In the genomic region with DNA sequence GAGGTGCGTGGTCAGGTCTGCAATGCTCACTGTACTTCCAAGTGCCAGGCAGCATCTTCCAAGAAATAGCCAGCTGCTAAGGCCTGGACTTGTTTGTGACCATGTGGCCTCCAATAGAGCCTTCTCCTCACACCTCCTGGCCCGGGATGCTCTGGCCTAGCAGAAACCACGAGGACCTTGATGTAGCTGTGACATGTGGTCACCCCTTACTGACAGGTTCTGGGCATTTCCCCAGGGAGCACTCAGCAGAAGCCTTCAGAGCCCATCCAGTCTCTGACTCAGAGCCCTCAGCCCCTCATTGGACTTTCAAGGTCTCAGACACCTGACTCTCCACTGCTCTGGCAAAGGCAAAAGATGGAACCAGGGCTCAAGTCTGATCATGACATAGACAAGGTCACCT, we compare ENCODE assay signal across 32 mouse cellular contexts. TPM values are rescaled to one million over a fixed set of nuclear protein-coding genes. Genes with fewer than 3 reads are reported as not detected.
DNase-seq lines count a peak whose midpoint lies in the region; ATAC-seq and TF ChIP-seq lines count a peak whose summit lies in the region.
"Had no signal": no experiment of that assay in that cellular context is flagged by ENCODE, and none has a peak within 500 bp of the region (broad histone marks: within the 10 kb centered on the region; RNA-seq: fewer than 3 reads in every experiment).

No protein-coding gene starts in this region.

- peaks cover 72% of the 10 kb centered on the region for H3K4me1 ChIP-seq in liver, embryonic 12.5 days
- H3K4me1 ChIP-seq in liver, embryonic 11.5 days (replicated peaks; ENCODE audit: control insufficient read depth, insufficient read depth, low read length): peaks cover 22% of the 10 kb centered on the region
- H3K4me1 ChIP-seq in E14TG2a.4 (replicated peaks; ENCODE audit: low read depth, low read length): peaks cover 76% of the 10 kb centered on the region
- peaks cover 65% of the 10 kb centered on the region for H3K4me1 ChIP-seq in liver, embryonic 15.5 days (replicated peaks)
- H3K4me1 ChIP-seq: embryonic facial prominence, embryonic 12.5 days; hindbrain, embryonic 10.5 days; hindbrain, embryonic 15.5 days; lung, embryonic 15.5 days; midbrain, embryonic 10.5 days; neural tube, embryonic 13.5 days had no signal

- peaks cover 42% of the 10 kb centered on the region for H3K36me3 ChIP-seq in liver, embryonic 12.5 days
- H3K36me3 ChIP-seq in liver, embryonic 11.5 days (ENCODE audit: control insufficient read depth, insufficient read depth, low read length): peaks cover 16% of the 10 kb centered on the region; the same call in 1 of the 2 replicates
- H3K36me3 ChIP-seq in E14TG2a.4 (ENCODE audit: insufficient read depth, low read length): peaks cover 45% of the 10 kb centered on the region
- H3K36me3 ChIP-seq in liver, embryonic 15.5 days (replicated peaks): peaks cover 35% of the 10 kb centered on the region

- H3K4me3 ChIP-seq in liver, embryonic 12.5 days: no peak overlapping the region
- no peak overlapping the region for H3K4me3 ChIP-seq in liver, embryonic 11.5 days (ENCODE audit: low read depth, low read length)
- H3K4me3 ChIP-seq in E14TG2a.4 (replicated peaks; ENCODE audit: low read length): peak overlapping the region; percentile 49
- no peak overlapping the region for H3K4me3 ChIP-seq in liver, embryonic 15.5 days (replicated peaks)
- H3K4me3 ChIP-seq: embryonic facial prominence, embryonic 12.5 days; heart, embryonic 13.5 days; hindbrain, embryonic 10.5 days; hindbrain, embryonic 15.5 days; lung, embryonic 15.5 days; midbrain, embryonic 10.5 days; neural tube, embryonic 13.5 days had no signal

- peak overlapping the region; percentile 73 for H3K27ac ChIP-seq in liver, embryonic 12.5 days
- H3K27ac ChIP-seq in liver, embryonic 11.5 days (ENCODE audit: low read depth, low read length): no peak overlapping the region
- H3K27ac ChIP-seq in liver, embryonic 15.5 days (replicated peaks): 0 out of 2 replicates have a peak overlapping the region, but pooled peaks have one; percentile 12
- H3K27ac ChIP-seq: embryonic facial prominence, embryonic 12.5 days; heart, embryonic 13.5 days; hindbrain, embryonic 10.5 days; hindbrain, embryonic 15.5 days; lung, embryonic 15.5 days; midbrain, embryonic 10.5 days; neural tube, embryonic 13.5 days had no signal

- no peak for ATAC-seq in liver, embryonic 12.5 days
- no peak for ATAC-seq in liver, embryonic 11.5 days (replicated peaks; ENCODE audit: low FRiP score)
- no peak for ATAC-seq in liver, embryonic 15.5 days (ENCODE audit: insufficient read depth)
- ATAC-seq in granulocyte monocyte progenitor cell, adult 5-6 weeks (replicated peaks; ENCODE audit: poor library complexity, severe bottlenecking): no peak
- ATAC-seq: CD4-positive, CD25-positive, alpha-beta regulatory T cell, adult 4 months; forebrain, embryonic 14.5 days had no signal

- no peaks in the 10 kb centered on the region for H3K27me3 ChIP-seq in liver, embryonic 12.5 days (replicated peaks)
- H3K27me3 ChIP-seq in liver, embryonic 11.5 days (replicated peaks; ENCODE audit: control insufficient read depth, insufficient read depth, low read length): no peaks in the 10 kb centered on the region
- no peaks in the 10 kb centered on the region for H3K27me3 ChIP-seq in E14TG2a.4 (ENCODE audit: insufficient read depth, low read length)
- no peaks in the 10 kb centered on the region for H3K27me3 ChIP-seq in liver, embryonic 15.5 days
- H3K27me3 ChIP-seq: embryonic facial prominence, embryonic 12.5 days; heart, embryonic 13.5 days; hindbrain, embryonic 15.5 days; lung, embryonic 15.5 days; neural tube, embryonic 13.5 days had no signal

- no peaks in the 10 kb centered on the region for H3K9me3 ChIP-seq in liver, embryonic 12.5 days (replicated peaks)
- H3K9me3 ChIP-seq in liver, embryonic 11.5 days (ENCODE audit: control insufficient read depth, low read length): no peaks in the 10 kb centered on the region
- no peaks in the 10 kb centered on the region for H3K9me3 ChIP-seq in E14TG2a.4 (ENCODE audit: low read length)
- H3K9me3 ChIP-seq in liver, embryonic 15.5 days (replicated peaks): no peaks in the 10 kb centered on the region
- H3K9me3 ChIP-seq: embryonic facial prominence, embryonic 12.5 days; heart, embryonic 13.5 days; hindbrain, embryonic 15.5 days; lung, embryonic 15.5 days; midbrain, embryonic 10.5 days; neural tube, embryonic 13.5 days had no signal

- no peak overlapping the region for H3K4me2 ChIP-seq in liver, embryonic 12.5 days
- no peak overlapping the region for H3K4me2 ChIP-seq in liver, embryonic 11.5 days
- H3K4me2 ChIP-seq in liver, embryonic 15.5 days: no peak overlapping the region
- H3K4me2 ChIP-seq: embryonic facial prominence, embryonic 12.5 days; heart, embryonic 13.5 days; hindbrain, embryonic 15.5 days; lung, embryonic 15.5 days; neural tube, embryonic 13.5 days had no signal

- DNase-seq in adrenal gland, adult 8-10 months: peak; percentile 75
- no peak for DNase-seq in adrenal gland, postnatal 25 days
- DNase-seq in liver, embryonic 11.5 days (ENCODE audit: low spot score): no peak
- DNase-seq: cerebellum, adult 11 months; cerebellum, adult 9-10 months; cerebellum, postnatal 36 days; embryo, embryonic 11 days; gastrocnemius, postnatal 25 days; heart, postnatal 10 days; kidney, adult 18-20 months; kidney, postnatal 36 days; layer of hippocampus, postnatal 36 days; right cerebral cortex, postnatal 4 days; thymus, adult 2 months; thymus, postnatal 4 days had no signal

- H3K9ac ChIP-seq in liver, embryonic 12.5 days: no peak overlapping the region; the same call in 1 of the 2 replicates
- H3K9ac ChIP-seq in liver, embryonic 11.5 days (ENCODE audit: low read depth, low read length): no peak overlapping the region
- no peak overlapping the region for H3K9ac ChIP-seq in liver, embryonic 15.5 days
- H3K9ac ChIP-seq: embryonic facial prominence, embryonic 12.5 days; heart, embryonic 13.5 days; hindbrain, embryonic 15.5 days; lung, embryonic 15.5 days; neural tube, embryonic 13.5 days had no signal

- 70% methylated on average over 3 of the region's 3 CpGs for WGBS in liver, embryonic 12.5 days (ENCODE audit: insufficient replicate concordance)
- WGBS in liver, embryonic 11.5 days: 78% methylated on average over 3 of the region's 3 CpGs
- WGBS in liver, embryonic 15.5 days (ENCODE audit: insufficient replicate concordance): 69% methylated on average over 3 of the region's 3 CpGs

- TF ChIP-seq CTCF in E14TG2a.4 (conservative IDR thresholded peaks at IDR 0.05; ENCODE audit: low read length): no peak

RNA-seq across cellular contexts. Expression of a gene that starts 16.9 kb away (rescaled TPM):
- total RNA-seq in adrenal gland, adult 8-10 months (2022): 10 to 100 TPM; 32.4 to 41.5 (median 33.7) TPM
- 26.9 and 30.6 TPM in 2 replicates for total RNA-seq in adrenal gland, postnatal 25 days (2021)
- 22.1 and 23.3 TPM in 2 replicates for polyA plus RNA-seq in liver, embryonic 12.5 days (2016; fragmentation: Nextera tagmentation; extraction: Ambion mirVana)
- 31.6 and 33.9 TPM in 2 replicates for polyA plus RNA-seq in liver, embryonic 11.5 days (2014; fragmentation: Nextera tagmentation; extraction: Ambion mirVana)
- polyA plus RNA-seq in liver, embryonic 15.5 days (2015; fragmentation: Nextera tagmentation; extraction: Ambion mirVana): 15.3 and 16.0 TPM in 2 replicates
- 20.7 and 35.1 TPM in 2 replicates for total RNA-seq in granulocyte monocyte progenitor cell, adult 5-6 weeks (2014; fragmentation: Nextera tagmentation)
- total RNA-seq in granulocyte monocyte progenitor cell, adult 5-6 weeks (2017): 14.6 and 18.3 TPM in 2 replicates

RNA-seq across cellular contexts. Expression of a gene that starts 26.5 kb away (rescaled TPM):
- total RNA-seq in adrenal gland, adult 8-10 months (2022): 10 to 100 TPM; 44.8 to 70.6 (median 59.1) TPM
- total RNA-seq in adrenal gland, postnatal 25 days (2021): 47.4 and 61.4 TPM in 2 replicates
- 61.1 and 61.5 TPM in 2 replicates for polyA plus RNA-seq in liver, embryonic 12.5 days (2016; fragmentation: Nextera tagmentation; extraction: Ambion mirVana)
- polyA plus RNA-seq in liver, embryonic 11.5 days (2014; fragmentation: Nextera tagmentation; extraction: Ambion mirVana): 85.9 and 87.5 TPM in 2 replicates
- 41.2 and 42.4 TPM in 2 replicates for polyA plus RNA-seq in liver, embryonic 15.5 days (2015; fragmentation: Nextera tagmentation; extraction: Ambion mirVana)
- total RNA-seq in granulocyte monocyte progenitor cell, adult 5-6 weeks (2014; fragmentation: Nextera tagmentation): 60.7 and 70.5 TPM in 2 replicates
- total RNA-seq in granulocyte monocyte progenitor cell, adult 5-6 weeks (2017): 52.8 and 63.3 TPM in 2 replicates

RNA-seq across cellular contexts. Expression of a gene that starts 32.7 kb away (rescaled TPM):
- 10 to 100 TPM in 2 of 4 experiments, 1 to 10 TPM in 2; 5.7 to 15.2 (median 8.2) TPM for total RNA-seq in adrenal gland, adult 8-10 months (2022)
- 6.2 and 7.5 TPM in 2 replicates for total RNA-seq in adrenal gland, postnatal 25 days (2021)
- polyA plus RNA-seq in liver, embryonic 12.5 days (2016; fragmentation: Nextera tagmentation; extraction: Ambion mirVana): 0.51 and 0.62 TPM in 2 replicates
- 1.4 and 1.9 TPM in 2 replicates for polyA plus RNA-seq in liver, embryonic 11.5 days (2014; fragmentation: Nextera tagmentation; extraction: Ambion mirVana)
- polyA plus RNA-seq in liver, embryonic 15.5 days (2015; fragmentation: Nextera tagmentation; extraction: Ambion mirVana): 0.50 TPM in 2 replicates
- not detected in 2 replicates for total RNA-seq in granulocyte monocyte progenitor cell, adult 5-6 weeks (2014; fragmentation: Nextera tagmentation)
- total RNA-seq in granulocyte monocyte progenitor cell, adult 5-6 weeks (2017): not detected in 2 replicates

RNA-seq across cellular contexts. Expression of a gene that starts 34.8 kb away (rescaled TPM):
- total RNA-seq in adrenal gland, adult 8-10 months (2022): not detected
- total RNA-seq in adrenal gland, postnatal 25 days (2021): not detected in 2 replicates
- polyA plus RNA-seq in liver, embryonic 12.5 days (2016; fragmentation: Nextera tagmentation; extraction: Ambion mirVana): not detected in 2 replicates
- not detected in 2 replicates for polyA plus RNA-seq in liver, embryonic 11.5 days (2014; fragmentation: Nextera tagmentation; extraction: Ambion mirVana)
- 0.05 TPM in 1 of 2 replicates, not detected in the other for polyA plus RNA-seq in liver, embryonic 15.5 days (2015; fragmentation: Nextera tagmentation; extraction: Ambion mirVana)
- total RNA-seq in granulocyte monocyte progenitor cell, adult 5-6 weeks (2014; fragmentation: Nextera tagmentation): not detected in 2 replicates
- not detected in 2 replicates for total RNA-seq in granulocyte monocyte progenitor cell, adult 5-6 weeks (2017)
- total RNA-seq: gastrocnemius, postnatal 25 days; heart, adult 8-10 months; liver, adult 2 months; megakaryocyte progenitor cell, adult 5-6 weeks had no signal
- polyA plus RNA-seq: embryonic facial prominence, embryonic 12.5 days; heart, embryonic 13.5 days; kidney, embryonic 16.5 days; lung, embryonic 15.5 days had no signal

RNA-seq across cellular contexts. Expression of a gene that starts 37.3 kb away (rescaled TPM):
- 10 to 100 TPM in 1 of 4 experiments, 1 to 10 TPM in 3; 3.8 to 15.0 (median 6.8) TPM for total RNA-seq in adrenal gland, adult 8-10 months (2022)
- total RNA-seq in adrenal gland, postnatal 25 days (2021): 2.5 and 5.3 TPM in 2 replicates
- polyA plus RNA-seq in liver, embryonic 12.5 days (2016; fragmentation: Nextera tagmentation; extraction: Ambion mirVana): 5.1 and 5.6 TPM in 2 replicates
- polyA plus RNA-seq in liver, embryonic 11.5 days (2014; fragmentation: Nextera tagmentation; extraction: Ambion mirVana): 8.2 and 11.1 TPM in 2 replicates
- polyA plus RNA-seq in liver, embryonic 15.5 days (2015; fragmentation: Nextera tagmentation; extraction: Ambion mirVana): 3.9 and 5.2 TPM in 2 replicates
- not detected in 2 replicates for total RNA-seq in granulocyte monocyte progenitor cell, adult 5-6 weeks (2014; fragmentation: Nextera tagmentation)
- not detected in 2 replicates for total RNA-seq in granulocyte monocyte progenitor cell, adult 5-6 weeks (2017)
- total RNA-seq: megakaryocyte progenitor cell, adult 5-6 weeks had no signal
- polyA plus RNA-seq: CD4-positive, CD25-positive, alpha-beta regulatory T cell, adult 4 months had no signal
